Mouse (Mus musculus): Measurements from ENCODE around the gene Kank2. TPM values are rescaled to one million over a fixed set of nuclear protein-coding genes. Genes with fewer than 3 reads are reported as not detected.
A peak's percentile ranks its signal among the peaks of the same experiment; 100 is the strongest.
"Not testable (repeated sequence)": the region's sequence is repeated elsewhere in the genome, so short reads cannot be mapped to it uniquely, and the experiment has no call there.

The Kank2 gene
- total RNA-seq, 1 experiment from 2014 or later: 0.23 TPM

DNA sequence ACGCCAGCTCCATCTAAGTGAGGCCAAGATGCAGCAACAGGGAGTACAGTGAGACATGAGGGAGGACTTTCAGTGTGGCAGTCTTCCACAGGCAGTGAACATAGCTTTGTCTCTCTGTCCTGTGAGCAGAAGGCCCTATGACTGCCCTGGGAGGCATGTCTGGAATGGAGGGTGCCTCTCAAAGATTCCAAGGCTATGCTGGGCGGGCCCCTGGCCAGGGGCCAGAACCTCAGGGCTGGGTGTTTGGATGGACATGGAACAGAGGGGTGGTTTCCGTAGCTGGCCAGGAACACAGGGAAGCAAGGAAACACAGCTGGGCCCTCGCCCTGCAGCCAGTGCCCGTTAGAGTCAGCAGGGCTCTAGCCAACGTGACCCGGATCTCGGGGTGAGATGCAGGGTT, 6.7 kb downstream of the Kank2 start:
- ATAC-seq (ENCODE audit: extremely low read depth, insufficient number of reproducible peaks, low FRiP score, poor library complexity, severe bottlenecking): no peak

DNA sequence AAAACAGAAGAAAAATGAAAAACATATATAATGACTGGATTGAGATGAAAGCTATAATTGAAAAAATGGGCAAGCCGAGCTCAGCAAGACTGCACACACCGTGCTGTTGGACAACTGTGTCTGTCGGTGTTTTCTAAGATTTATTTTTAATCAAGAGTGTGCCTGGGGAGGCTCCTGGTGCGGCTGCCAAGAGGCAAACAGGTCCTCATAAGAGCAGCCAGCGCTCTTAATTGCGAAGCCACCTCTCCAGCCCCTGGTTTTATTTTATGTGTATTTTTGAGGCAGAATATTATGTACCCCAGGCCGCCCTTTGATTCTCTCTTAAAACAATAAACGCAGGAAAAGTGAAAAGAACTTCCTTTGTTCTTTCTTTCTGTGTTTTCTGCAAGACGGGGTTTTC, 10.3 kb downstream of the Kank2 start:
- no peak for ATAC-seq (ENCODE audit: extremely low read depth, insufficient number of reproducible peaks, low FRiP score, poor library complexity, severe bottlenecking)

DNA sequence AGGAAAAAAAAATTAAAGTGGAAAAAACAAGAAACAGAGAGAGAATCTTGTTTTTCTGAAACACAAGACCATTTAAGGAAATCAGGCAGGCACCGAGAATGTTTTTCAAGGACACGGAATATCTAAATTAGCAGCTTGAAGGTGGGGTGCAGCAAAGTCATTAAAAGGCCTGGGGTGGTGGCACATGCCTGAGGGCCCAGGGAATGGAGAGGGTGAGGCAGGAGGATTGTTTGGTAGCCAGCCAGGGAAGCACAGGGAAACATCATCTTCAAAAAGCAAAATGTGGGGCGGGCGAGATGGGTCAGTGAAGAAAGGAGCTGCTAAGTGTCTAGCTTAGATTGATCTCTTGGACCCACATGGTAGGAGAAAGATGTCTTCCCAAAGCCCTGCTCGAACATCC, 10.9 kb downstream of the Kank2 start:
- ATAC-seq (ENCODE audit: extremely low read depth, insufficient number of reproducible peaks, low FRiP score, poor library complexity, severe bottlenecking): no peak

DNA sequence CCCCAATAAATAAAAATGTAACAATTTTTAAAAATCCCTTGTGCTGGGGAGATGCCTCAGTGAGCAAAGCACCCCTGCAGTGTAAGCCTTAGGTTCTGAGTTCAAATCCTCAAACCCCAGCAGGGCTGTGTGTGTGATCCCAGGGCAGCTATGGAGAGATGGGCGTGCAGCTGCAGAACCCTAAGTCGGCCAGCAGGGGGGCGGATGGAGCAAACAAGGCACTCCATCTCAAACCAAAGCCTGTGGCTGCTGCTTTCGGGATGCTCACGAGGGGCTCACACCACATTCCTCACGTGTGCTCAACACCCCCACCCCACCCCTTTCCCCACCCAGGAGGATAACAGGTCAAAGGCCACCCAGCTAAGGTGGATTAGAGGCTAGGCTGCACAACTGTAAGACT, 11.6 kb downstream of the Kank2 start:
- peak; percentile 54; the same call in 1 of the 2 replicates for ATAC-seq (ENCODE audit: extremely low read depth, insufficient number of reproducible peaks, low FRiP score, poor library complexity, severe bottlenecking)

DNA sequence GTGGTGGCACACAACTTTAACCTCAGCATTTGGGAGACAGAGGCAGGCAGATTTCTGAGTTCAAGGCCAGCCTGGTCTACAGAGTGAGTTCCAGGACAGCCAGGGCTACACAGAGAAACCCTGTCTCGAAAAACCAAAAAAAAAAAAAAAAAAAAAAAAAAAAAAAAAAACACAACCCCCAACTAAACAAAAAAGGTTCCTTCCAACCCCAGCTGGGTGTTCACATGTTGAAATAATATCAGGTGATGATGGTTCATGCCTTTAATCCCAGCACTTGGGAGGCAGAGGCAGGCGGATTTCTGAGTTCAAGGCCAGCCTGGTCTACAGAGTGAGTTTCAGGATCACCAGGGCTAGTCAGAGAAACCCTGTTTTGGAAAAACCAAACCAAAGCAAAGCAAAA, 12.2 kb downstream of the Kank2 start:
- ATAC-seq (ENCODE audit: extremely low read depth, insufficient number of reproducible peaks, low FRiP score, poor library complexity, severe bottlenecking): not testable (repeated sequence)

DNA sequence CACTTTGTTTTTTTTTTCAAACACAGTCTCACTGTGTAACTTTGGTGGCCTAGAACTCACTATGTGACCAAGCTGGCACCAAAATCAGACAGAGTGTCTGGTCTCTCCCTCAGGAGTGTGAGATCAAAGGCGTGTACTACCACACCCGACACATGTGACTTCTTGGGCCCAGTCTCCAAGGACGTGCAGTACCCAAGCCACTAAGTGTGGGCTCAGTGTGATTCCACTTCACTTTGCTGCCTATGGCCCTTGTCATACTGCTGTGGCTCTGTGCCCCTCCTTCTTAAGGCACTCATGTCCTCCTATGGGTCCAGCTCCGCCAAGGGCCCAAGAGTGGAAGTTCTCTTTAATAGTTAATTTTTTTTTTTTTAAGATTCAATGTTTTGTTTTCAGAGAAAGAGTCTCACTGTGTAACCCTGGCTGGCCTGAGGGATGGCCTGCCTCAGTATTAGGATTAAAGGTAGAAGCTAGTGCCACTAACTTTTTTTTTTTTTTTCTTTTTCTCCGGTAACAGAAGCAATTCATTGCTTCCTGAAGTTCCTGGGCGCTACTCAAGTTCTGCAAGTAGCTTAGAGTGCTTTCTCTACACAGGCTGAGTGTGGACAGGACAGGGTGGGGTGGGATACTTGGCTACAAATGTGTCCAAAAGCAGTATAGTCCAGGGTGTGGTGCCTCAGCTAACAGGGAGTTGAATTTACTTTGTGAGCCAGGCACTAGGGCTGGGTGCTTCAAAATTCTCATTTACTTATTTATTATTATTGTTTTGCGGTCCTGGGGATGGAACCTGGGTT, 13.8 kb downstream of the Kank2 start:
- no peak for ATAC-seq (ENCODE audit: extremely low read depth, insufficient number of reproducible peaks, low FRiP score, poor library complexity, severe bottlenecking)

DNA sequence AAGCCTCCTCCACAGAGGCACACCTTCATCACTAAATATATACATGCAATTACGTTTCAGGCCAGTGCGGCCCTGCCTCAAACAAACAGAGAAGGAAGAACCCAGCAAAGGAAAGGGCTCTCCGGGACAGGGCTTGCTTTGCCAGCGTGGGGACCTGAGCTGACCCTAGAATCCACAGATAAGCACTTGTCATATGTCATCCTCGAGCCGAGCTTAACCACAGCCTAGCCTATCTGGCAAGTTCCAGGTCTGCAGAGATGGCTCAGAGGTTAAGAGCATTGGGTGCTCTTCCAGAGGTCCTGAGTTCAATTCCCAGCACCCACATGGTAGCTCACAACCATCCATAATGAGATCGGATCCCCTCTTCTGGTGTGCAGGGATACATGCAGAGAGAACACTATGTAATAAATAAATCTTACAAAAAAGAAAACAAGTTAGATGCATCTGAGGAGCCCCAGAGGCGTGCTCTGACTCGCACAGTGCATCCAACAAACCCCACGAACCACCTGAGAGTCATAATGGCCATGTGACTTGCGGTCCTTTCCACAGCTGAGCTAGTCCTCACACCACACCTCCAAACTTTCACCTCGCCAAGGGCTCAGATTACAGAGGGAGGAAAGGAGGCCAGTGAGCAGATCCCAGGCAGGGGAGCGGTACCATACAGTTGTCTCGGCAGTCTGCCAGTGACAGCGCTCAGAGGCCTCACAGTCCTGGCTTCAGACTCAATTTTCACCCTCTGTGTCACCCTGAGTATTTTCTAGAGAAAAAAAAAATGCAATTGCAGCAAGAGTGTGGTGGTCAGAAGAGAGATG, 16.7 kb downstream of the Kank2 start:
- no peak for ATAC-seq (ENCODE audit: extremely low read depth, insufficient number of reproducible peaks, low FRiP score, poor library complexity, severe bottlenecking)

DNA sequence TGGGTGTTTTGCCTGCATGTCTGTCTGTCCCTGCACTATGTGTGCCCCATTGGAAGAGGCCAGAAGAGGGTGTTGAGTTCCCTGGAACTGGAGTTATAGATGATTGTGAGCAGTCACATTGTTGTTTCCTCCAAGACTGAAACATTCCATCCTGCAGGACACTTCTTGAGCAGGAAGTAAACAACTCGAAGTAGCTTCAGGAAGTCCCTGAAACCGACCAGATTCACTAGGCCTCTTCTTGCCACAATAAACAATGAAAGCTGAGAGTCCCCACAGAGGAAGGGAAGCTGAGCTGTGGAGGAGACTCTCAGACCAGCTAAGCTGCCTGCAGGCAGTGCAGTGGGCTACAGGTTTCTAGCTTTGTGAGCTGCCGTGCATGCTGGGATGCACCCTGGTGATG, 20.8 kb downstream of the Kank2 start:
- ATAC-seq (ENCODE audit: extremely low read depth, insufficient number of reproducible peaks, low FRiP score, poor library complexity, severe bottlenecking): no peak

DNA sequence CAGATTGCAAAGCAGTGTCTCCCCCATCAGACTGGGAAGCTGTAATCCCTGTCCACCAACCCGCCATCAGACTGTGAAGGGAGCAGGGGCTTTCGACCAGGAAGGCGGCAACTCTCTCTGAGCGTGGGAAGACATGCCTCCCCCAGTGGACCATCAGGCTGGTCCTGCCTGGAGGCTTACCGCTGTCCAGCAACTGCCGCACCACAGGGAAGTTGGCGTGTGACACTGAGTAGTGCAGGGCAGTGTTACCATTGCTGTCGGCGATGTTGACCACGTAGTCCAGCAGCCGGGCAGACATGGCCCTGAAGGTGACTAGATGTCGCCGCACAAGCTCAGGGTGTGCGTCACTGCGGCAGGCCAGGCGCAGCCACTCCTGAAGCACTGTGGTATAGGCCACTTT, 24.2 kb downstream of the Kank2 start:
- ATAC-seq (ENCODE audit: extremely low read depth, insufficient number of reproducible peaks, low FRiP score, poor library complexity, severe bottlenecking): no peak

DNA sequence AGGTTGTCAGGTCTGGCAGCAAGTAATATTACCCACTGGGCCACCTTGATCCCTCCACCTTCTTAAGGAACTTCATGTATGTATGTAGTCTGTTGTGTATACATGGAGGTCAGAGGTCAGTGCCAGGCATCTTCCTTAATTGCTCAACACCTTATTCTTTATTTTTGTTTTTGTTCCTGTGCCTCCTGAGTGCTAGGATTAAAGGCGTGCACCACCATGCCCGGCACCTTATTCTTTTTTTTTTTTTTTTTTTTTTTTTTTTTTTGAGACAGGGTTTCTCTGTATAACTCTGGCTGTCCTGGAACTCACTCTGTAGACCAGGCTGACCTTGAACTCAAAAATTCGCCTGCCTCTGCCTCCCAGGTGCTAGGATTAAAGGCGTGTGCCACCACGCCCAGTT, 25.1 kb downstream of the Kank2 start:
- not testable (repeated sequence) for ATAC-seq (ENCODE audit: extremely low read depth, insufficient number of reproducible peaks, low FRiP score, poor library complexity, severe bottlenecking)

DNA sequence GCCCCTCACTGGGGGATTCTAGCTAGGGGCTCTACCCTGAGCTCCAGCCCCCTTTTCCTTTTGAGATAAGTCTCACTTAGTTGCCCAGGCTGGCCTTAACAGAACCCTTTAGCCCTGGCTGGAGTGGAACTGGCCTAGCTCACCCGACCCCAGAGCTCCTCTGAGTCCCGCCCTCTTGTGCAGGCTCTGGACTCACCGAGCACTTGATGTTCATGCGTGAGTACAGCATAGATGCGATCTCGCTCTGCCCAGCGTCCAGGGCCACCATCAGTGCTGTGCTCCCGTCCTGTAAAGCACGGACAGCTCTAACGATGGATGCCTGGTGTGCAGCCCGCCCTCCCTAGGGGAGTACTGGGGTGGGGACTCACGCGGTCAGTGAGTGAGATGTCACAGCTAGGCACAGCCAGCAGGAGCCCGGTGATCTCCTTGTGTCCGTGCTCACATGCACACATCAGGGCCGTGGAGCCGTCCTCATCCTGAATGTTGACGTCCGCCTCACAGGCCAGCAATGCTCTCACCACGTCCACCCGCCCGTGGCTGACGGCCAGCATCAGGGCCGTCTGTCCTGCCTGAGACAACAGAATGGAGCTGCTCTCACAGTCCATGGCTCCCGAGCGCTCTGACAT, 28.9 kb downstream of the Kank2 start:
- no peak for ATAC-seq (ENCODE audit: extremely low read depth, insufficient number of reproducible peaks, low FRiP score, poor library complexity, severe bottlenecking)

DNA sequence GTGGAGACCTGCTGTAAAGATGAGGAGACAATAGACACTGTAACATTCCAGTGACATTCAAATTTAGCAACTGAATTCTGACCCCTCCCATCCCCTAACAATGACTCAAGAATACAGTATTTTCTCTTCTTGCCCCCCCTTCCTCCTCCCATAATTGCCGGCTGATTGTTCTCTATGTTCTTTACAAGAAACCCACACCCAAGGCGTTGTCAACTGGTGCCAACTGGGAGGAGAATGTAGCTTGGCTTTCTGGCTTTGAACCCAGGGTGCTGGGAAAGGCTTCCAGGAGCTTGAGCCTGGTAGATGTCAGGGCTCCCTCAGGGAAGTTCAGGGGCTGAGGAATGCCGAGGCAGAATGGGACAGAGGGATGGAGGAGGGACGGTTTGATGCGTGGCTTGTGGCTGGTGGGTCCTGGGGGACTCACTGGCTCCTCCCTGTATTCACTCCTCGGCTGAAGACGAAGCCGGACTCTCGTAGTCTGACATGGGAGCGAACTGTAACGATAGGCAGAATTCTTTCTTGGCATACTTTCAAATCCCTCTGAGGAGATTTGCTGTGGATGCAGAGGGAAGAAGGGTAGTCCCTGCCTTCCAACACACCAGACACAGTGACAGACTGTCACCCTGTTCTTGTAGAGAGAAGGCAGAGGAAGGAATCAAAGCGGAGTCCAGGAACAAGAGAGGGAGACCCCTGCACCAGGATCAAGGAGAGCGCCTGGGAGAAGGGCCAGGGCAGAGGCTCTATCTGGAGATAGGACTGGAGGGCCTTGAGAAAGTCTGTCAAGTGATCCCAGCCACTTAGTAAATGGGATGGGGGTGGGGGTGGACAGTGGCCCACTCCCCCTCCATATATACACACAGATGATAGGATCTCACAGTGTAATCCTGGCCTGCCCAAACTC, 29.8 kb downstream of the Kank2 start:
- ATAC-seq (ENCODE audit: extremely low read depth, insufficient number of reproducible peaks, low FRiP score, poor library complexity, severe bottlenecking): no peak

DNA sequence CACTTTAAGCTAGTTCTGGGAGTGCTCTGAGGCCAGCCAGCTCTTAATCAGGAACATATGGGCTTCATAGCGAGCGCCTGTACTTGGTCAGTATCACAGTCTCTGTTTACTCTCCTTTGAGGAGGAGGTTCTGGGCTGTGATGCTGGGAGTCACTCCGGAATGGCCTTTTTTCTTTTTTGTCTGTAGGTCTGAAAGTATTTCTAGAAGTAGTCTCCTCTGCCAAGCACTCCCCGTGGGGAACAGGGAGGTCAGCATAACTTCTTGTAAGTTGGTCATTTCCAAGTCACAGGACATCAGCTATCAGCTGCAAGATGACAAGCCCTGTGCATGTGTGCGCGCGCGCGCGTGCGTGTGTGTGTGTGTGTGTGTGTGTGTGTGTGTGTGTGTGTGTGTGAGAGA, 30.6 kb downstream of the Kank2 start:
- no peak for ATAC-seq (ENCODE audit: extremely low read depth, insufficient number of reproducible peaks, low FRiP score, poor library complexity, severe bottlenecking)

DNA sequence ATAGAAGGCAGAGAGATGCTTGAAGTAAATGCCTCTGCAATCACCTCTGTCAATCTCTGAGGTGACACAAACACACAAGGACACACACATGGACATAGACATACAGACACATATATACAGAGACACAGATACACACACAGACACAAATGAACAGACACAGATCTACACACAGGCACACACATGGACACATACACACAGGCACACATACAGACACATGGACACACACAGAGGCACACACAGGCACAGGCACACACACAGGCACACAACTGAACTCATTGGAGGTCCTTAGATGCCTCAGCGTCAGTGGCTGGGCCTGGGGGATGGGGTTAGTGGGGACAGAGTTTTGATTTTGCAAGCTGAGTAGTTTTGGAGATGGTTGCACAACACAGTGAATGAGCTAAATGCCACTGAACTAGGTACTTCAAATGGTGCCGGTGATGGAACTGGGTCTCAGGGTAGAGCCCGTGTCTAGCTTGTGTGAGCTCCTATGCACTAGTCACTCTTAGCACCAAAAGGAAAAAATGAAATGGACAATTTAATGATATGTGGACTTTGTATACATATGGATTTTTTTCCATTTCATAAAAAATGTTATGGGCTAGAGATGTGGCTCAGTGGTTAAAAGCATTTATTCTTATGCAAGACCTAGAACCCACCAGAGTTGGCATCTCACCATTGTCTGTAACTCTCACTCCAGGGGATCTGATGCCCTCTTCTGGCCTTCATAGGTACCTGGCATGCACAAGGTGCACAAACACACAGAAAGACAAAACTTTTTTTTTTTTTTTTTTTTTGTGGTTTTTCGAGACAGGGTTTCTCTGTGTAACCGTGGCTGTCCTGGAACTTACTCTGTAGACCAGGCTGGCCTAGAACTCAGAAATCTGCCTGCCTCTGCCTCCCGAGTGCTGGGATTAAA, 34.2 kb downstream of the Kank2 start:
- no peak for ATAC-seq (ENCODE audit: extremely low read depth, insufficient number of reproducible peaks, low FRiP score, poor library complexity, severe bottlenecking)

DNA sequence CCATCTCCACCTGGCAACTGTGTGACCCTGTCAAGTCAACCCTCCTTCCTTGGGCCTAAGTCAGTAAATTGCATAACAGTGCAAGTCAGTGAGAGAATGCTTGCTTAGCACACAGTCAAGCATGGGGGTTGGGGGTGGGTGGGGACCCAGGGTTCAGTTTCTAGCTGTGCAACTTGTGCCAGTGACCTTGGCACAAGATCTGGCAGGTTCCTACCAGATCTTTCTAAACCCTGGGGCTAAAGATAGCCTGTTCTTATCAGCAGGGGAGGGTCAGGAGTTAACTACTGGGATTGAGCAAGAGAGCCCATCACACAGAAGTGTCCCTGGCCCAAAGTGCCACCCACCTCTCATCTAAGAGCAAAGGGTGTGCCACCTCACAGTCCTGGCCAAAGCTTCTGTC, 36.4 kb downstream of the Kank2 start:
- no peak for ATAC-seq (ENCODE audit: extremely low read depth, insufficient number of reproducible peaks, low FRiP score, poor library complexity, severe bottlenecking)

DNA sequence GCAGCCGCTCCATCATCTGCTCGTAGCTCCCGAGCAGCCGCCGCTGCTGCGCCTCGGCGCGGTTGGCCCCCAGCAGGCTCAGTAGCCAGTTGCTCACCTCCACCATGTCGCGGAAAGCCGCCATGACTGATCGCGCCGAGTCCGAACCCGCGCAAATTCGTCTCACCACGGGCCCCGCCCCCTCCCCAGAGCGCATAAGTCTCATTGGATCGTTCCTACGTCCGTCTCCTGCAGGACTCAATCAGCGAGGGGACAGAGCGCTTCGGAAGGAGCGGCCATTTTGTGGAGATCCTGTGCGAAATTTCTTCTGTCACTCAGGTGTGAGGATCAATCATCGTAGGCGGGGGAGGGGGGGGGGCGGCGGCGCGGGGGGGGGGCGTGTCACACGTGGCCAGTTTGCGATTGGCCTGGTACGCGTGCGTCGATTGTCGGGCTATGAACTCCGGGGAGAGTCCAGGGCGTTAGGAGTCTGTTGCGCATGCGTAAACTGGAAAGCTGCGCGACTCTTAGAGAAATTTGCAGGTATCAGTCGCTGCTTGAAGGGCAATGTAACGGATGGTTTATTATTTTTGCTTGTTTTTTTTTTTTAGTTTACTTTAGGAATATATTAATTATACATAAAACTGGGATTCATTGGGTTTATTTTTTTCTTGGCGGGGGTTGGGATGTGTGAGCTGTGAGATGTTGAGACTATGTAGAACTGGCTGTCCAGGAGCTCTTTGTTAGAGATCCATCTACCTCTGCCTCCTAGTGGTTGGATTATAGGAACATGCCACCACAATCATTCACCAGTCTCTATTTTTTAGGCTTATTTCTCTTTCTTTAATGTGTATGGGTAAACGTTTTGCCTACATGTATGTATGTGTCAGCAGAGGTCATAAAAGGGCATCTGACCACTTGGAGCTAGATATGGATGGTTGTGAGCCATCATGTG, 38.1 kb downstream of the Kank2 start, which contains the start of gene Spc24:
Gene Spc24, minus strand, starts transcription at position 149 of the 934 bp plus-strand sequence.
- ATAC-seq (ENCODE audit: extremely low read depth, insufficient number of reproducible peaks, low FRiP score, poor library complexity, severe bottlenecking): peak; percentile 97

DNA sequence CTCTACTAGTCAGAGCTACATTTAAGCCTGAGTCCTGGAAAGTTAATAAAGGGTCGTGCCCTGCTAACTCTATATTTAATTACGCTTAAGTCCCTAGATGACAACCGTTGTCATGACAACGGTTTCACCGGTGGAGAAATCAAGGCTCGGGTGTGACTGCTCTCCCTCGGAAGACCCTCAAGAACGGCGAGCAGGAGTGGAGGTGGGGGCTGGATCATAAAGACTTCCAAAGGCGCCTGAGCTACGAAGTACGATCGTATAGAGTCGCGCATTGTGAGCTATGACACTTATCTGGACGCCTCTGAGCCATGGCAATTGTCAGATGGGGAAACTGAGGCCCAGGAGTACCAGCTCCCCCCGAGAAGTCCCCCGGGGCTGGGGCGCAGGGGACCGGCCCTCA, 38.8 kb downstream of the Kank2 start:
- ATAC-seq (ENCODE audit: extremely low read depth, insufficient number of reproducible peaks, low FRiP score, poor library complexity, severe bottlenecking): no peak
